Mouse (Mus musculus): ENCODE data around the gene Gnat2. TPM values are rescaled to one million over a fixed set of nuclear protein-coding genes. Genes with fewer than 3 reads are reported as not detected.

The Gnat2 gene
- total RNA-seq, 2 experiments from 2014 or later: 0.26 to 0.36 TPM

DNA sequence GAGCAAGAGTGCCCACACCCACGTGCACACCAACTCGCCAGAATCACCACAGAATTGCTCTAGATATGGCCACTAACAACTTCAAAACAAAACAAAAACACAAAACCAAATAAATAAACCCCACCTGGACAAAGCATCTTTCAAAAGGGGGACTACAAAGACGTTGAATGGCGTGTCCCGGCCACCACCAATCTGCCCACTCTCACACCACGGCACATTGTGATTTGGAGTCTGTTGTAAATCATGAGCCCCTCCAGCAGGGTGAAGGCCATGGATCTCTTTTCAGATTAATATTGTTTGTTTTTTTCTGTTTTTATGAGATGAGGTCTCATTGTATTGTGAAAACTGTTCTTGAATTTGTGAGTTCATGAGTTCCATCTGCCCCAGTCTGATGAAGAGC lies 9.5 kb downstream of the Gnat2 start:
- Histone ChIP-seq H3K4me3 (no peak overlapping the region), H3K27ac (no peak overlapping the region)
- TF ChIP-seq CTCF (IDR thresholded peaks at IDR 0.05): no peak
- intact Hi-C loops (cut with DNase I): no loop called here
- no peak for DNase-seq

DNA sequence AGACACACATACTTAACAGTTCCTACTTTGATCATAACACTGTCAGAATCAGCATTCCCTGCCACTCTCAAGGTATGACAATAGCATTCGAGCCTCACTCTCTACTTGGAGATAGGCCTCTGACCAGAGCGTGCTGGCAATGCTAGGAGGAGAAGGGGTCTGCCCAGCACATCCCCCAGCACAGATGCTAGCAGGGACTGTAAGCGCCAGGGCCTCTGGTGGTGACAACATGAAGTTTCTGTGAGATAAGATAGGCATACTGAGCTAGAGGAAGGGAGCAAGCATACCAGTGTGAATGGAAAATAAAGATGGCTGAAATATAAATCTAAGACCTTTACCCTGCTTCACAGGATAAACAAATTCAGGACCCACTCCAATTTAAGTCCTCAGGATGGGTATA lies 12.7 kb downstream of the Gnat2 start:
- no peak for DNase-seq
- intact Hi-C loops (cut with DNase I): no loop called here
- Histone ChIP-seq H3K4me3 (no peak overlapping the region), H3K27ac (no peak overlapping the region)
- TF ChIP-seq CTCF (IDR thresholded peaks at IDR 0.05): no peak

- DNase-seq: no peak
- TF ChIP-seq CTCF (IDR thresholded peaks at IDR 0.05): no peak
- Histone ChIP-seq H3K27ac (no peak overlapping the region), H3K4me3 (no peak overlapping the region)
- intact Hi-C loops (cut with DNase I): no loop called here
Measured at GRCm38 (mm10) chr3:108111320-108111719, 18.7 kb downstream of the Gnat2 start.

DNA sequence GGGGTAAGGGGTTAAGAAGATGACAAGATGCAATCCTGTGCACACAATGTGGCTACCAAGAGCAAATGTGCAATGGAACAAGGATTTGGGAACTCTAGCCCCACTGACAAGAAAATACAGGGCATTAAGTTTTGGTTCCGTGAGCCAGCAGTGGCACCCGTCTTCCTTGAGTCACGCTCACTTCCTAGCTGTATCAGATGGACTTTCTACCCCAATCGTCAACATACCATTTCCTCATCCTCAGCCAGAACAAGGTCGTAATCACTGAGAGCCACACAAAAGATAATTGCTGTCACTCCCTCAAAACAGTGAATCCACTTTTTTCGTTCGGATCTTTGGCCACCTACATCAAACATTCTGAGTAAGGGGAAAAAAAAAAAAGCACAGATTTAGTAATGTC lies 19.7 kb downstream of the Gnat2 start:
- TF ChIP-seq CTCF (IDR thresholded peaks at IDR 0.05): no peak
- Histone ChIP-seq H3K27ac (no peak overlapping the region), H3K4me3 (no peak overlapping the region)
- DNase-seq: no peak
- intact Hi-C loops (cut with DNase I): no loop called here

DNA sequence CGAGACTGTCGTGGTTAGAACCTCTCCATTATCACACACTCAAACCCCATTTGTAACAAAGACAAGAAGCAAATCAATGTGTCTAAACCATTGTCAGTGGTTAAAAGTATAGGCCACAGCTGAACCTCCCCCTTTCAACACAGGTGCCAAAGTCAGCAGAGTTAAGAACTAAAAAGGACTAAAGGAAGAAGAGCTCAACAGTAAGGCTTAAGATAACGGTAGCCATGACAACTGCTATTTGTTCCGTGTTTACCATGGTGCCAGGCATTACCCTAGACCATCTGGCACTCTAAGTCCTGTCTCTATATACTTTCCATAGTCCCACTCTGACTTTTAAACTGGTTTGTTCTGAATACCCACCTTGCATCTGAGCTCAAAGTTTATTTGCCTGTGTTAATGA lies 20.1 kb downstream of the Gnat2 start:
- Histone ChIP-seq H3K4me3 (no peak overlapping the region), H3K27ac (no peak overlapping the region)
- no peak for TF ChIP-seq CTCF (IDR thresholded peaks at IDR 0.05)
- no peak for DNase-seq
- intact Hi-C loops (cut with DNase I): no loop called here

DNA sequence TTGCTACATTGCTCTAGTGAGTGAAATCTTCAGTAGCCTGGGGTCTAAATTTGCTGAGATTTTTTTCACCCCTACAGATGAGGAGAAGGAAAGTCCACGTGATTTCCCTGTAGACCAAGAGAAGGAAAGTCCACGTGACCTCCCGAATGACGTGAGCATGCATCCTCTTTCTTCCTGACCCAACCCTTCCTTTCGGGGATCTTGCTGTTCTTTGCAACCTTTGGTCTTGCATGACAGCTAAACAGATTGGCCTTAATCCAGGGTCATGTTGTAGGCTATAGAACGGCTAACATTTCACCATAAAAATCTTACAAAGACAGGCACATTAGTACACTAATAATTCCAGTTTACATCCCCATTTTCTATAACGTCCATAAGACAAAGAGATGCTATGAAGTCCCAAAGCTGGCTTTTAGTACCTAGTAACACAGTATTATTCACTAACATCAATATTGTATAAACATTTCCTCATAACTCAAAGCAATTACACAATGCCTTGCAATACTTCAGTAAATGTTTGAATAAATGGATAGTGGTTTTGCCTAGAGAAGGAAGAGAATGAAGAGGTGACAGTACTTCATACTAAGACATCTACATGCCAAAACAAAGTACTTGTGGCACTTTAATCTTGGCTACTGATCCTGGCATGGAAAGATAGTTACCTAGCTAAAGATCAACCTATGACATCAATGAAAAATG lies 21.2 kb downstream of the Gnat2 start:
- DNase-seq: no peak
- Histone ChIP-seq H3K27ac (no peak overlapping the region), H3K4me3 (no peak overlapping the region)
- intact Hi-C loops (cut with DNase I): no loop called here
- no peak for TF ChIP-seq CTCF (IDR thresholded peaks at IDR 0.05)

DNA sequence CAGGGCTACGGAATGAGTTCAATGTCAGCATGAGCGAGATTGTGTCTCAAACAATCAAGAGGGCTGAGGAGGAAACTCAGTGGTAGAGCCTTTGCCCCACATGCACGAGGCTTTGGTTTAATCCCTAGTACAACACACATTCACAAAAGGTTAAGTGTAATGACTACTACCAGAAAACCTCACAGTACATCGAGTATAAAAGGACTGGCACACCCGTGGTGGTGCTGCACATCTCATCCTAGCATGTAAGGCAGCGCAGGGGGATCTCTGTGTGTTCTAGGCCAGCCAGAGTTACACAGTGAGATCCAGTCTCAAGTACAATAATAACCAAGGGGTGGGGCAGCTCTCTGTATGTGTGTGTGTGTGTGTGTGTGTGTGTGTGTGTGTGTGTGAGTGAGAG lies 24.9 kb downstream of the Gnat2 start:
- Histone ChIP-seq H3K4me3 (no peak overlapping the region), H3K27ac (no peak overlapping the region)
- intact Hi-C loops (cut with DNase I): no loop called here
- no peak for TF ChIP-seq CTCF (IDR thresholded peaks at IDR 0.05)
- DNase-seq: no peak

DNA sequence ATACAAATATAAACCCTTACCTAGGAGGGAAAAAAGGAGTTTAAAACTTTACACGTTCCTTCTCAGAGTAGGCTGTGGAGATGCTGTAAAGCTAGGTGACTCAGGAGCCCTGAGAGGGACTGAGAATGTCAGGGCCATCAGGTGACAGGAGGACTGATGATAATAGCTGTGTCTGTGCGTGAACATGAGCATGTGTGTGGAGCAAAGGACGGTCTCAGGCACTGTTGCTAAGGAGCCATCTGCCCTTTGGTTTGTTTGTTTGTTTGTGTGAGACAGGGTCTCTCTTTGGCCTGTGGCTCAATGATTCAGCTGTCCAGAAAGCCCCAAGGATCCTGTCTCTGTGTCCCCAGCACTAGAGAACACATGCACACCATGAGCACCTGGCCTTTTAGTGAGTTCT lies 28.5 kb downstream of the Gnat2 start:
- TF ChIP-seq CTCF (IDR thresholded peaks at IDR 0.05): no peak
- Histone ChIP-seq H3K27ac (no peak overlapping the region), H3K4me3 (no peak overlapping the region)
- intact Hi-C loops (cut with DNase I): no loop called here
- DNase-seq: no peak

- H3K4me3 ChIP-seq: no peak overlapping the region
- TF ChIP-seq CTCF (IDR thresholded peaks at IDR 0.05): no peak
- no peak for DNase-seq
- intact Hi-C loops (cut with DNase I): no loop called here
- H3K27ac ChIP-seq: peak overlapping the region; percentile 81
Measured at GRCm38 (mm10) chr3:108123242-108123641, 30.7 kb downstream of the Gnat2 start.

GRCm38 (mm10) chr3:108124131-108124530 lies 31.5 kb downstream of the Gnat2 start:
- H3K27ac ChIP-seq: peak overlapping the region; percentile 81
- DNase-seq: no peak
- no peak overlapping the region for H3K4me3 ChIP-seq
- TF ChIP-seq CTCF (IDR thresholded peaks at IDR 0.05): no peak
- intact Hi-C loops (cut with DNase I): no loop called here

DNA sequence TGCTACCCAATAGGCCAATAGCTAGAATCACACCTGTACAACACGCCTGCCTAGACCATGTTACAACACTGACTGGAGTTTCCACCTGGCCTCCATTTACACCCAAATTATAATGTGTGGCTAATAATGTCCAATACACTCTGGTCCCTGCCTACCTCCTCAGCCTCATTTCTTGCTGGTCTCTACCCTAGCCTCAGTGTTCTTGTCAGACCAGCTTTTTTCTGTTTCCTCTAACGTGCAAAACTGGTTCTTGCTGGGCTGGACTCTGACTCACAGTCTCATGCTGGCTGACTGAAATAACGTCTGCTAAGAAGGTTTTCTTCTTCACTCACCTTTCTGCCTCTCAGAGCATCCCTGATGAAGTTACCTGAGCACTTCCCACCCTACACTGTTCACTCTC lies 33.7 kb downstream of the Gnat2 start:
- intact Hi-C loops (cut with DNase I): no loop called here
- H3K4me3 ChIP-seq: no peak overlapping the region
- TF ChIP-seq CTCF (IDR thresholded peaks at IDR 0.05): no peak

GRCm38 (mm10) chr3:108128520-108128919 lies 35.9 kb downstream of the Gnat2 start:
- H3K27ac ChIP-seq: no peak overlapping the region
- H3K4me3 ChIP-seq: no peak overlapping the region
- intact Hi-C loops (cut with DNase I): no loop called here
- TF ChIP-seq CTCF (IDR thresholded peaks at IDR 0.05): no peak
- DNase-seq: no peak

More for the DNA sequence above, 33.7 kb downstream of the Gnat2 start:
- no peak overlapping the region for H3K27ac ChIP-seq
- DNase-seq: no peak

GRCm38 (mm10) chr3:108129367-108129766 lies 36.8 kb downstream of the Gnat2 start:
- intact Hi-C loops (cut with DNase I): no loop called here
- Histone ChIP-seq H3K4me3 (no peak overlapping the region), H3K27ac (no peak overlapping the region)
- TF ChIP-seq CTCF (IDR thresholded peaks at IDR 0.05): no peak
- DNase-seq: no peak

- TF ChIP-seq CTCF (IDR thresholded peaks at IDR 0.05): no peak
- Histone ChIP-seq H3K27ac (no peak overlapping the region), H3K4me3 (no peak overlapping the region)
- intact Hi-C loops (cut with DNase I): no loop called here
- DNase-seq: no peak
Measured at GRCm38 (mm10) chr3:108129804-108130203, 37.2 kb downstream of the Gnat2 start.
